Mouse (Mus musculus) small intestine, adult 2 months (tissue): Measurements from ENCODE around the gene Ncbp3.

Experiments used
- CTCF ChIP-seq: fragments of 200-500 bp; IDR thresholded peaks from 2 replicates; pipeline ENCODE4 v1.5.1; 2012; ENCODE audit warnings: low read depth, mild to moderate bottlenecking, control low read depth, inconsistent platforms, low read length, moderate library complexity, mixed read lengths; ENCODE audit not compliant: insufficient replicate concordance, insufficient read length; ENCODE audit errors: extremely low read depth
- POLR2A ChIP-seq: fragments of 200-500 bp; IDR thresholded peaks from 2 replicates; pipeline ENCODE4 v1.6.1; 2012; ENCODE audit warnings: low read depth, mild to moderate bottlenecking, control low read depth, inconsistent platforms, low read length, moderate library complexity

- no peak for TF ChIP-seq CTCF
- no peak for TF ChIP-seq POLR2A
Measured at GRCm38 (mm10) chr11:73092877-73093276, 45.3 kb downstream of the Ncbp3 start.
